Mouse (Mus musculus): ENCODE measurements around the gene Olfr583. TPM values are rescaled to one million over a fixed set of nuclear protein-coding genes. Genes with fewer than 3 reads are reported as not detected.

Olfr583 gene
- polyA plus RNA-seq (2017; shearing (Covaris generic)) = not detected

DNA sequence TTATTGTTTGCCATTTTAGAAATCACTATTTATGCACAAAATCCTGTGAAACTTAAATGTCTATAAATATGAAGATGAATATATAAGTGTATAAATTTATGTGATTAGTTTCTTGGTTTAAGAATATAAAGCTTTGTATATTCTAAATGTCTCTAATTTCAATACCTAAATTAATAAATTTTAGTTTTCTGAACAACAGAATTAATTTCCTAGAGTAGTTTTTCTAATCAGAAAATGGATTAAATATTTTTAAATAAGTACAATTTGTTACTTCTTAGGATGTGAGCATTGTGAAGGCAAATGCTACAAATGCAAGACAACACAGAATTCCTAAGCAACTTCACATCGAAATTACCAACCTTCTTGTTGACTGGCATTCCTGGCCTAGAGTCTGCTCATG lies at the start of gene Olfr583:
Gene Olfr583 (plus strand): TSS at position 301 of the 400 bp plus-strand sequence.

DNA sequence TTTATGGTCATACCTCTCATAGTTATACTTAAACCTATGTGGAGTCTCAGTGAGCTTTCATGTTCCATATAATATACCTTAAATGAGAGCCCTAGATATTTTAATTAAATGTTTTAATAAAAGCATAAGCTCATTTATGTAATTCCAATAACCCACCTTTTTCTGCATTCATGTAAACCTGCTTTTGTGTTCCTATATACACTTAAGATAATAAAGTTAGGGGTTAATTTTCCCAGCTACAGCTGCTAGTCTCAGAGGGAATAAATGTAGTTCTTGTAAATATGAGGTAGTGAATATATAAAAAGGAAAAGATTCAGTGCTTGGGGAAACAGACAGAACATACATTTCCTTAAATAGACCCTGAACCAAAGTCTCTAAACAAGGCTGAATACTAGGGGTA lies 13.4 kb upstream of the Olfr583 start, which contains the start of gene Olfr582:
Gene Olfr582 (plus strand): TSS at position 301 of the 400 bp plus-strand sequence.

GRCm38 (mm10) chr7:103081585-103081984 lies 30.5 kb downstream of the Olfr583 start, which contains the start of gene Olfr584:
Olfr584 (plus strand) TSS chr7:103081885.

GRCm38 (mm10) chr7:103097420-103097819 lies 46.3 kb downstream of the Olfr583 start, which contains the start of gene Olfr585:
Olfr585 (plus strand) TSS chr7:103097720.

Other genes with a start within 250 kb of the Olfr583 start
- gene Olfr564, start 247.8 kb upstream of the Olfr583 start, polyA plus RNA-seq (2017; shearing (Covaris generic)) = not detected
- not detected for gene Olfr566, start 192.5 kb upstream of the Olfr583 start, polyA plus RNA-seq (2017; shearing (Covaris generic))
- gene Olfr568, start 174.2 kb upstream of the Olfr583 start, polyA plus RNA-seq (2017; shearing (Covaris generic)) = not detected
- gene Olfr569, start 160.4 kb upstream of the Olfr583 start, polyA plus RNA-seq (2017; shearing (Covaris generic)) = not detected
- not detected for gene Olfr570, start 156.7 kb upstream of the Olfr583 start, polyA plus RNA-seq (2017; shearing (Covaris generic))
- not detected for gene Olfr571, start 133.8 kb upstream of the Olfr583 start, polyA plus RNA-seq (2017; shearing (Covaris generic))
- gene Olfr572, start 126.9 kb upstream of the Olfr583 start, polyA plus RNA-seq (2017; shearing (Covaris generic)) = not detected
- gene Olfr573-ps1, start 108.7 kb upstream of the Olfr583 start, polyA plus RNA-seq (2017; shearing (Covaris generic)) = not detected
- gene Olfr574, start 102.8 kb upstream of the Olfr583 start, polyA plus RNA-seq (2017; shearing (Covaris generic)) = not detected
- not detected for gene Olfr575, start 92.5 kb upstream of the Olfr583 start, polyA plus RNA-seq (2017; shearing (Covaris generic))
- not detected for gene Olfr576, start 88.6 kb upstream of the Olfr583 start, polyA plus RNA-seq (2017; shearing (Covaris generic))
- gene Olfr577, start 75.4 kb upstream of the Olfr583 start, polyA plus RNA-seq (2017; shearing (Covaris generic)) = not detected
- gene Olfr578, start 62.0 kb upstream of the Olfr583 start, polyA plus RNA-seq (2017; shearing (Covaris generic)) = not detected
- not detected for gene Olfr582, start 13.3 kb upstream of the Olfr583 start, polyA plus RNA-seq (2017; shearing (Covaris generic))
- not detected for gene Olfr584, start 30.6 kb downstream of the Olfr583 start, polyA plus RNA-seq (2017; shearing (Covaris generic))
- not detected for gene Olfr585, start 46.4 kb downstream of the Olfr583 start, polyA plus RNA-seq (2017; shearing (Covaris generic))
- gene Olfr586, start 74.3 kb downstream of the Olfr583 start, polyA plus RNA-seq (2017; shearing (Covaris generic)) = not detected
- not detected for gene Olfr588-ps1, start 89.6 kb downstream of the Olfr583 start, polyA plus RNA-seq (2017; shearing (Covaris generic))
- not detected for gene Olfr589, start 105.1 kb downstream of the Olfr583 start, polyA plus RNA-seq (2017; shearing (Covaris generic))
- gene Olfr591, start 127.0 kb downstream of the Olfr583 start, polyA plus RNA-seq (2017; shearing (Covaris generic)) = not detected
- not detected for gene Olfr592, start 133.5 kb downstream of the Olfr583 start, polyA plus RNA-seq (2017; shearing (Covaris generic))
- gene Olfr593, start 160.6 kb downstream of the Olfr583 start, polyA plus RNA-seq (2017; shearing (Covaris generic)) = not detected
- gene Olfr594, start 165.7 kb downstream of the Olfr583 start, polyA plus RNA-seq (2017; shearing (Covaris generic)) = not detected
- gene Usp17ld, start 201.2 kb downstream of the Olfr583 start, polyA plus RNA-seq (2017; shearing (Covaris generic)) = not detected

Measured in activated CD4-positive, CD25-positive, alpha-beta regulatory T cell, adult 9 weeks (primary cell).